Mouse (Mus musculus): ENCODE data around the gene Kdelc2. TPM values are rescaled to one million over a fixed set of nuclear protein-coding genes. Genes with fewer than 3 reads are reported as not detected.

Gene Kdelc2
- total RNA-seq (2017): 0.12 and 0.35 TPM in 2 replicates

GRCm38 (mm10) chr9:53383951-53384866 lies at the start of gene Kdelc2:
Kdelc2 (plus strand) TSS chr9:53384025.
- ATAC-seq (ENCODE audit: extremely low read depth, insufficient number of reproducible peaks, low FRiP score, poor library complexity, severe bottlenecking): 0 out of 2 replicates have a peak, but pooled peaks have one; percentile 6

DNA sequence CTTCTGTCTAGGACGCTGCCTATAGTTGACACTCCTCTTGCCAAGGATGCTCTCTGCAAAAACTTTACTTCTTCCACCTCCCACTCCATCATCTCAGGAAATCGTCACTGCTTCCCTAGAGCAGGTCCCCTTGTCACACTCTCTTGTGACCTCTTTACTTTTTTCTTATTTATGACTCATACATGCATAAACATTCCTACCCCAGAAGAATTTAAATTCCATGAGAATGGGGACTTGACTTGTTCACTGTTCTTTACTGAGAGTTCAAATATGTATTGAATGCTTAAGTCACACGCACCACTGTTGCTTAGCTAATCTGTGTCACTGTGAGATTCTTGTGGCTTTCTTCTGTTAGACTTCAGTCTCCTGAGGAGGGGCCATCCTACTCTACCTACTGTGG lies 48.7 kb upstream of the Kdelc2 start:
- ATAC-seq (ENCODE audit: extremely low read depth, insufficient number of reproducible peaks, low FRiP score, poor library complexity, severe bottlenecking): no peak

DNA sequence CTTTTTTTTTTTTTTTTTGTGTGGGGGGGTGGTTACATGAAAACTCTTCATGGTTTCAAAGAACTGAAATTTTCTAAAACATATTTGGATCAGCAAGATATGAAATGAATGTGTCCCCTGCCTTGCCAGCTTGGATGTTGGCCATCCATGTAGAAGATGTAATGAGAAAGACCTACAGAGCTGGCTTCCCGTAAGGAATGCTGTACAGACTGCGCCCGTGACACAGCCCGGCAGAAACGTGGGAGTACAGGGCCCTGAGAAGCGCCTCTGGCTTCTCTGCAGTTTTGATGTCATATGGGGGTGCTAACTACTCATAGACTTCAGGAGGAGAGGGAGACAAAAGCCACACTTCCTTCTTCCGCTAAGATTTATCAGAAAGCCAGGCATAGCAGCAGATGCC lies 44.2 kb upstream of the Kdelc2 start:
- no peak for ATAC-seq (ENCODE audit: extremely low read depth, insufficient number of reproducible peaks, low FRiP score, poor library complexity, severe bottlenecking)

DNA sequence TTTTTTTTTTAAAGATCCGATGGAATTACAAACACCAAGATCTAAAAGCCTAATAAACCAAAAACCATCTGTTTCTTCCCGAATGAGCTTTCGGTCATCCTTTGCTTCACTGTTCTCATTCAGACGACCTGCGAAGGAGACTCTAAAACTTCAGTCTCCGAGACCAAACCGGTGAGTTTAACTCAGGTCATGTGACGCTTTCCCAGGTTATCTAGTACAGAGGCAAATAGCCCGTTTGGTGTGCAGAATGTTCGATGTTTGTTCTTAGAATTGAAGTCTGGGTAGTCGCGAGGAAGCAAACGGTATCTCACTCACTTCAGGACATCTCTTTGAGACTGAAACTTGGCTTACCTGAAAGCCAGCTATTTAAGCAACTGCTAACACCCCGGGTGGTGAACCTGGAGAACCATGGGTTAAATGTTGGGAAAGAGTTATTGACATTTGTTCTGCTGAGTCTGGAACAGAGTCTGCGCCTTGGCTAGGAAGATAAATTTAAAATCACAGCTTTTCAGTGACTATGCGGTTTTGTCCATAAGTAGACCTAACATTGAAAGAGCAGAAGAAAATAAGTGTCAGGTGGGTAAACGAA lies 43.4 kb upstream of the Kdelc2 start:
- ATAC-seq (ENCODE audit: extremely low read depth, insufficient number of reproducible peaks, low FRiP score, poor library complexity, severe bottlenecking): no peak

DNA sequence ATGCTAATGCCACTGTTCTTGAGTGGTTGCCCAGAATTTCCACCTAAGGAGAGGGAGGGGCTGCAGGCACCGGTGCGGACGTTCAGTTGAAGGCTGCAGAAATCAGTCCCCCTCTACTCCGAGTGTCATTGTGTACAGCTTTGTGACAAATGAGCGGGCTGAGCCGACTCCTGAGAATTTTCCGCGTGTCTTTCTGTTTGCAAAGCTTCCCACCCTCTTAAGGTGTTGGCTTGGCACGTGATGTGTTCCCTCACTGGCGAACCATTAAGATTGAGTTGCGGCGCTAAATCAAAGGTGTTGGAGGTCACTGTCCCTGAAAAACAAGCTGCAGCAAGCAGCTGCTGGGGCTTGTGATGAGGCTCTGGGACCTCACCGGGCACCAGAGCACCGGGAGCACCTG lies 42.9 kb upstream of the Kdelc2 start:
- ATAC-seq (ENCODE audit: extremely low read depth, insufficient number of reproducible peaks, low FRiP score, poor library complexity, severe bottlenecking): no peak

- no peak for ATAC-seq (ENCODE audit: extremely low read depth, insufficient number of reproducible peaks, low FRiP score, poor library complexity, severe bottlenecking)
Measured at GRCm38 (mm10) chr9:53341981-53342380, 41.8 kb upstream of the Kdelc2 start.

GRCm38 (mm10) chr9:53344646-53345432 lies 39.0 kb upstream of the Kdelc2 start:
- ATAC-seq (ENCODE audit: extremely low read depth, insufficient number of reproducible peaks, low FRiP score, poor library complexity, severe bottlenecking): no peak

GRCm38 (mm10) chr9:53345728-53346127 lies 38.1 kb upstream of the Kdelc2 start:
- no peak for ATAC-seq (ENCODE audit: extremely low read depth, insufficient number of reproducible peaks, low FRiP score, poor library complexity, severe bottlenecking)

GRCm38 (mm10) chr9:53346402-53346801 lies 37.4 kb upstream of the Kdelc2 start:
- no peak for ATAC-seq (ENCODE audit: extremely low read depth, insufficient number of reproducible peaks, low FRiP score, poor library complexity, severe bottlenecking)

GRCm38 (mm10) chr9:53349211-53349610 lies 34.6 kb upstream of the Kdelc2 start:
- no peak for ATAC-seq (ENCODE audit: extremely low read depth, insufficient number of reproducible peaks, low FRiP score, poor library complexity, severe bottlenecking)

GRCm38 (mm10) chr9:53350331-53350730 lies 33.5 kb upstream of the Kdelc2 start:
- no peak for ATAC-seq (ENCODE audit: extremely low read depth, insufficient number of reproducible peaks, low FRiP score, poor library complexity, severe bottlenecking)

DNA sequence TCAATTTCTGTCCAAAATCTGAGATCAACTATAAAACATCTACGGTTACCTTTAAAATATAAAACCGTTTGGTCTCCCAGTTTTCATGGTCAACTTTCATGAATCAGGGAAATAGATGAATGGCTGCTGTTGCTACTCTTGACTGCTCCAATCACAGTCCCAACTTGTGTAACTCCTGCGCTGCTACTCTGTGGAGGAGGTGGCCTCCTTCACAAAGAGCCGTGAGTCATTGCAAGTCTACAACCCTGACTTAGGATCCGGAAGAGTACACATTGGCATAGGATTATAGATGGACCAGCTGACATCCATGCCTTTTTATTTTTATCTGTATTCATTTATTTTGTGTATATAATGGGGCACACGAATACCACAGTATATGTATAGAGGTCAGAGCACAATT lies 31.9 kb upstream of the Kdelc2 start:
- no peak for ATAC-seq (ENCODE audit: extremely low read depth, insufficient number of reproducible peaks, low FRiP score, poor library complexity, severe bottlenecking)

GRCm38 (mm10) chr9:53353161-53353560 lies 30.7 kb upstream of the Kdelc2 start:
- ATAC-seq (ENCODE audit: extremely low read depth, insufficient number of reproducible peaks, low FRiP score, poor library complexity, severe bottlenecking): no peak

GRCm38 (mm10) chr9:53356219-53357155 lies 27.3 kb upstream of the Kdelc2 start:
- ATAC-seq (ENCODE audit: extremely low read depth, insufficient number of reproducible peaks, low FRiP score, poor library complexity, severe bottlenecking): no peak

DNA sequence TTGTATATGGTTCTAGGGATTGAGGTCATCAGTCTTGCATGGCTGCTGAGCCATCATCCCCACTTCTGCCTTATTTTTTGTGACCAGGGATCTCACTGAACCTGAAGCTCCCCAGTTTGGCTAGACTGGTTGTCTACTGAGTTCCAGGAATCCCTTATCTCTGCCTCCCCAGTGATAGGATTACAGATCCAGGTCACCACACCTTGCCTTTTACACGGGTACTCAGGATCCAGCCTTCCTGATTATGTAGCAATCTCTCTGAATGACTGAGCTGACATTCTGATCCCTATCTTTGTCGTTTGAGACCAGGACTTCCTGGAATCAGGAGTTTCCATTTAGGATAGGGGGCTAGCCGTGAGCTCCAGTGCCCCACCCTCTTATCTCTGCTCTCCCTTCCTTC lies 12.5 kb upstream of the Kdelc2 start:
- no peak for ATAC-seq (ENCODE audit: extremely low read depth, insufficient number of reproducible peaks, low FRiP score, poor library complexity, severe bottlenecking)

DNA sequence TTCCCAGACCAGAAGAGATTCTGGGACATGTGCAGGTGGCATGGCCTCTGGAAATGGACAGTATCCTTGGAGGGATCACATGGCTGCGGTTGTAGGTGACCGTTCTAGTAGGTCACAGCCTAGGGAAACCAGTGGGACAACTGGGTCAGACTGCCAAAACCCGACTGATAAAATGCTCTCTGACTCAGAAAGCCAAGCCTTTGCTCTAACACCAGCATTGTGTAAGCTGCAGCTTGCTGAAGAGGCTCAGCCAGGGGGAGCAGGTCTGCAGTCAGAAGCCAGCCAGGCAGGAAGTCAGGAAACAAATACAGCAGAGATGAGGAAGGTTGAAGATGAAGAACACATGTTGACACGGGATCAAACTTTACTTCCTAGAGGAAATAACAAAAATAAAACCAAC lies 7.9 kb upstream of the Kdelc2 start:
- no peak for ATAC-seq (ENCODE audit: extremely low read depth, insufficient number of reproducible peaks, low FRiP score, poor library complexity, severe bottlenecking)

- ATAC-seq (ENCODE audit: extremely low read depth, insufficient number of reproducible peaks, low FRiP score, poor library complexity, severe bottlenecking): no peak
Measured at GRCm38 (mm10) chr9:53376820-53377219, 7.0 kb upstream of the Kdelc2 start.

DNA sequence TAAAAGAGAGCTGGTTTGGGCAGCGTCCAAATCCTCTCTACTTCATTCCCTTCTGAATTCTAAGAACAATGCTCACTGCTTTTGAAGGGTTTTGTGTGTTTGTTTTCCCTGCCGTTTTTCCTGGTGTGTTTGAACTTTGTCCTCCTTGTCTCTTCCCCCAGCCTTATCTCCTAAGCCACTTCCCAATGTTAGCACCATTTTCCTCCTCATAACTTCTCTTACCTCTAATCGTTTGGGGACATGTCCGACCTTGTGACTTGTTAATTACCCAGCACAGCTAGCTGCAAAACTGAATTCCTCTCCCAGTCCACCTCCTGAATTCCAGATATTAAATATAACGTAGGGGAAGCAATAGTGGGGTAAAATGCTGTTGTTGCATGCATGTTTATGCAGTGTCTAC lies 6.2 kb upstream of the Kdelc2 start:
- ATAC-seq (ENCODE audit: extremely low read depth, insufficient number of reproducible peaks, low FRiP score, poor library complexity, severe bottlenecking): no peak

DNA sequence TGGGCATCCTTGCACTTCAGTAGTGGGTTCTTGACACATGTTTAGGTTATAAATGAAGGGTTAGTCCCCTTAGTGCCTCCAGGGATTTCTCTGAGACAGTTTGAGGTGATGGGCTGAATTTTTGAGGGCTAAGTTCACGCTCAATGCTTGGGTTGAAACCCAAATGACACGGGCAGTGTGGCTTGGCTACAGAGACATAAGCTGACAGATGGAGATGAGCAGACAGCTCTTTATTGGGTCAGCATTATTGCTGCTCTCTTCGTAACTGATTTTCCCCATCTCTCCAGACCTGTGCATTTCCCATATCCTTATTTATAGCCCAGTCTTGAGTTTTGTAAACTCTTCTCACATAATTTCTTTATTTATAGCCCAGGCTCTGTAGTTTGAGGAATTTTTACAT lies 5.7 kb upstream of the Kdelc2 start:
- no peak for ATAC-seq (ENCODE audit: extremely low read depth, insufficient number of reproducible peaks, low FRiP score, poor library complexity, severe bottlenecking)

Data from neutrophil, adult 5-6 weeks (primary cell).